Mouse (Mus musculus): Measurements from ENCODE around the gene Jag2.

Jag2 gene

GRCm38 (mm10) chr12:112903941-112904340 is 25.6 kb downstream of the Jag2 start:
- no peak for DNase-seq (ENCODE audit: extremely low spot score, low spot score)

GRCm38 (mm10) chr12:112900641-112901040 is 28.9 kb downstream of the Jag2 start:
- DNase-seq (ENCODE audit: extremely low spot score, low spot score): no peak

- DNase-seq (ENCODE audit: extremely low spot score, low spot score): no peak
Measured at GRCm38 (mm10) chr12:112898960-112899359, 30.6 kb downstream of the Jag2 start.

- DNase-seq (ENCODE audit: extremely low spot score, low spot score): no peak
Measured at GRCm38 (mm10) chr12:112898351-112898750, 31.2 kb downstream of the Jag2 start.

GRCm38 (mm10) chr12:112897522-112898212 is 31.9 kb downstream of the Jag2 start:
- DNase-seq (ENCODE audit: extremely low spot score, low spot score): peak; percentile 39

GRCm38 (mm10) chr12:112894969-112895368 is 34.6 kb downstream of the Jag2 start:
- no peak for DNase-seq (ENCODE audit: extremely low spot score, low spot score)

GRCm38 (mm10) chr12:112894303-112894884 is 35.2 kb downstream of the Jag2 start:
- DNase-seq (ENCODE audit: extremely low spot score, low spot score): no peak

- DNase-seq (ENCODE audit: extremely low spot score, low spot score): no peak
Measured at GRCm38 (mm10) chr12:112885465-112885864, 44.1 kb downstream of the Jag2 start.

- DNase-seq (ENCODE audit: extremely low spot score, low spot score): no peak
Measured at GRCm38 (mm10) chr12:112881301-112881815, 48.2 kb downstream of the Jag2 start.

- no peak for DNase-seq (ENCODE audit: extremely low spot score, low spot score)
Measured at GRCm38 (mm10) chr12:112880661-112881060, 48.9 kb downstream of the Jag2 start.

- no peak for DNase-seq (ENCODE audit: extremely low spot score, low spot score)
Measured at GRCm38 (mm10) chr12:112879731-112880130, 49.8 kb downstream of the Jag2 start.

GRCm38 (mm10) chr12:112877607-112878020 is 52.0 kb downstream of the Jag2 start:
- DNase-seq (ENCODE audit: extremely low spot score, low spot score): peak; percentile 55

- DNase-seq (ENCODE audit: extremely low spot score, low spot score): peak; percentile 37
Measured at GRCm38 (mm10) chr12:112877073-112877576, 52.5 kb downstream of the Jag2 start.

GRCm38 (mm10) chr12:112876332-112877072 is 53.1 kb downstream of the Jag2 start:
- DNase-seq (ENCODE audit: extremely low spot score, low spot score): peak; percentile 50

GRCm38 (mm10) chr12:112875225-112876013 is 54.2 kb downstream of the Jag2 start:
- peak; percentile 91 for DNase-seq (ENCODE audit: extremely low spot score, low spot score)

GRCm38 (mm10) chr12:112874199-112874598 is 55.4 kb downstream of the Jag2 start:
- DNase-seq (ENCODE audit: extremely low spot score, low spot score): no peak

- DNase-seq (ENCODE audit: extremely low spot score, low spot score): peak; percentile 79
Measured at GRCm38 (mm10) chr12:112873452-112874190, 56.0 kb downstream of the Jag2 start.

GRCm38 (mm10) chr12:112872991-112873390 is 56.6 kb downstream of the Jag2 start:
- no peak for DNase-seq (ENCODE audit: extremely low spot score, low spot score)

- no peak for DNase-seq (ENCODE audit: extremely low spot score, low spot score)
Measured at GRCm38 (mm10) chr12:112871272-112871671, 58.3 kb downstream of the Jag2 start.

GRCm38 (mm10) chr12:112870775-112871174 is 58.8 kb downstream of the Jag2 start:
- no peak for DNase-seq (ENCODE audit: extremely low spot score, low spot score)
